Mouse (Mus musculus) liver, embryonic 14.5 days (tissue): ENCODE measurements around the gene Hoxa7. TPM values are rescaled to one million over a fixed set of nuclear protein-coding genes. Genes with fewer than 3 reads are reported as not detected.

Experiments used
- ATAC-seq: fragments of 200-750 bp; cut with Nextera tagmentation; 2 replicates; pipeline ENCODE4 v1.8.0; 2017; ENCODE audit warnings: moderate number of reproducible peaks, mild to moderate bottlenecking, moderate library complexity; ENCODE audit not compliant: insufficient read depth
- DNase-seq, 3 experiments: peaks; one replicate each; pipeline ENCODE4 v3.0.0-alpha.2; 2012 to 2013; ENCODE audit warnings: low read depth in 3 of 3, low spot score in 3 of 3
- H3K27ac ChIP-seq: fragments of 300-500 bp; sonication (generic); 2 replicates; pipeline ENCODE4 v1.5.1; 2014; ENCODE audit warnings: moderate library complexity, mild to moderate bottlenecking, control low read depth, inconsistent platforms
- H3K27me3 ChIP-seq: fragments of 300-500 bp; sonication (generic); 2 replicates; pipeline ENCODE4 v1.6.1; 2014; ENCODE audit warnings: mild to moderate bottlenecking, low read length, moderate library complexity; ENCODE audit not compliant: control insufficient read depth, insufficient read depth
- H3K36me3 ChIP-seq: fragments of 300-500 bp; sonication (generic); replicated peaks from 2 replicates; pipeline ENCODE4 v1.6.1; 2014; ENCODE audit warnings: low read depth; ENCODE audit not compliant: control insufficient read depth, insufficient read depth
- H3K4me1 ChIP-seq, 2 experiments: fragments of 200-500 bp in 1 of 2; fragments of 300-500 bp in 1 of 2; sonication (generic) in 1 of 2; replicated peaks; 2 replicates each; pipeline ENCODE4 v1.6.1; 2012 to 2014; ENCODE audit warnings: antibody characterized with exemption in 1 of 2, inconsistent platforms in 1 of 2, low read length in 1 of 2; ENCODE audit not compliant: control insufficient read depth in 2 of 2, insufficient read depth in 2 of 2
- H3K4me2 ChIP-seq: fragments of 300-500 bp; sonication (generic); 2 replicates; pipeline ENCODE4 v1.6.1; 2014; ENCODE audit warnings: low read depth, mild to moderate bottlenecking, control low read depth, moderate library complexity
- H3K4me3 ChIP-seq, 2 experiments: fragments of 200-500 bp in 1 of 2; fragments of 300-500 bp in 1 of 2; sonication (generic) in 1 of 2; 2 replicates each; pipeline ENCODE4 v1.5.1; 2012 to 2014; ENCODE audit warnings: low read depth in 2 of 2, low read length in 2 of 2, mild to moderate bottlenecking in 2 of 2, control low read depth in 1 of 2, inconsistent platforms in 1 of 2, moderate library complexity in 1 of 2; ENCODE audit not compliant: insufficient read depth in 1 of 2
- H3K9ac ChIP-seq: fragments of 300-500 bp; sonication (generic); replicated peaks from 2 replicates; pipeline ENCODE4 v1.6.1; 2014; ENCODE audit warnings: mild to moderate bottlenecking, control low read depth, moderate library complexity
- H3K9me3 ChIP-seq: fragments of 300-500 bp; sonication (generic); 2 replicates; pipeline ENCODE4 v1.6.1; 2016; ENCODE audit warnings: low read length, mixed read lengths; ENCODE audit not compliant: control insufficient read depth
- CTCF ChIP-seq: IDR thresholded peaks from 2 replicates; pipeline ENCODE4 v1.5.1; 2016; ENCODE audit warnings: antibody characterized with exemption, low read depth, control low read depth
- EP300 ChIP-seq: IDR thresholded peaks from 2 replicates; pipeline ENCODE4 v1.6.1; 2016; ENCODE audit warnings: antibody characterized with exemption, low read depth
- WGBS: fragments of 180-500 bp; shearing (Covaris S2); extraction: QIAGEN DNeasy Blood & Tissue Kit; methylation state at CpG from one replicate; pipeline ENCODE4 v1.1.7; 2014; ENCODE audit not compliant: insufficient replicate concordance; 5-methylcytosine and 5-hydroxymethylcytosine counted together
- polyA plus RNA-seq, 2 experiments: library from polyadenylated mRNA; depleted of rRNA in 1 of 2; stranded (reverse) in 1 of 2; unstranded in 1 of 2; fragments of >200 nt; fragmentation: Nextera tagmentation in 1 of 2; extraction: Ambion mirVana in 1 of 2; gene quantifications; 2 replicates each; pipeline versions ENCODE4 v1.2.1 to v1.2.3; 2012 to 2014

Gene Hoxa7
- polyA plus RNA-seq, 2 experiments, result 0.23 to 0.26 TPM

GRCm38 (mm10) chr6:52212556-52213118 is 9.0 kb downstream of the Hoxa7 start:
- peak overlapping the region; percentile 32 for H3K4me2 ChIP-seq
- WGBS, result under 1% methylated on average over 22 of the region's 22 CpGs
- DNase-seq (no peak), ATAC-seq (no peak)
- no peaks in the 10 kb centered on the region for H3K9me3 ChIP-seq
- TF ChIP-seq EP300 (no peak), CTCF (no peak)
- H3K4me3 ChIP-seq, result peak overlapping the region; percentile 11 to 18; a peak in 3 of 4 replicates
- no peak overlapping the region for H3K9ac ChIP-seq
- H3K27ac ChIP-seq, result no peak overlapping the region
- H3K4me1 ChIP-seq, result no peaks in the 10 kb centered on the region
- H3K36me3 ChIP-seq, result no peaks in the 10 kb centered on the region
- H3K27me3 ChIP-seq, result peaks cover 97% of the 10 kb centered on the region

GRCm38 (mm10) chr6:52211961-52212360 is 9.7 kb downstream of the Hoxa7 start:
- Histone ChIP-seq H3K36me3 (no peaks in the 10 kb centered on the region), H3K4me2 (no peak overlapping the region; the same call in 1 of the 2 replicates), H3K4me3 (no peak overlapping the region), H3K4me1 (no peaks in the 10 kb centered on the region), H3K27ac (no peak overlapping the region), H3K9ac (no peak overlapping the region), H3K9me3 (no peaks in the 10 kb centered on the region), H3K27me3 (peaks cover 97% of the 10 kb centered on the region)
- TF ChIP-seq EP300 (no peak), CTCF (no peak)
- WGBS, result 2% methylated on average over 13 of the region's 13 CpGs
- DNase-seq, result no peak
- no peak for ATAC-seq

GRCm38 (mm10) chr6:52211170-52211935 is 10.3 kb downstream of the Hoxa7 start:
- no peak overlapping the region; the same call in 1 of the 2 replicates for H3K4me2 ChIP-seq
- DNase-seq, result no peak
- TF ChIP-seq EP300 (no peak), CTCF (peak; percentile 72)
- H3K36me3 ChIP-seq, result no peaks in the 10 kb centered on the region
- WGBS, result 2% methylated on average over 37 of the region's 37 CpGs
- H3K4me3 ChIP-seq, result no peak overlapping the region
- no peaks in the 10 kb centered on the region for H3K4me1 ChIP-seq
- H3K27me3 ChIP-seq, result peaks cover 97% of the 10 kb centered on the region
- H3K27ac ChIP-seq, result no peak overlapping the region
- H3K9ac ChIP-seq, result no peak overlapping the region
- ATAC-seq, result no peak
- no peaks in the 10 kb centered on the region for H3K9me3 ChIP-seq

- WGBS, result 25% methylated on average over 12 of the region's 12 CpGs
- Histone ChIP-seq H3K9ac (no peak overlapping the region), H3K4me1 (no peaks in the 10 kb centered on the region), H3K4me2 (no peak overlapping the region), H3K4me3 (no peak overlapping the region), H3K27ac (no peak overlapping the region), H3K36me3 (no peaks in the 10 kb centered on the region), H3K9me3 (no peaks in the 10 kb centered on the region), H3K27me3 (peaks cover 97% of the 10 kb centered on the region)
- DNase-seq (no peak), ATAC-seq (no peak)
- TF ChIP-seq EP300 (no peak), CTCF (no peak)
Observed at GRCm38 (mm10) chr6:52209685-52210046, 12.0 kb downstream of the Hoxa7 start.

GRCm38 (mm10) chr6:52208868-52209684 is 12.6 kb downstream of the Hoxa7 start:
- H3K9me3 ChIP-seq, result no peaks in the 10 kb centered on the region
- WGBS, result 10% methylated on average over 18 of the region's 18 CpGs
- H3K4me1 ChIP-seq, result no peaks in the 10 kb centered on the region
- H3K27ac ChIP-seq, result no peak overlapping the region
- peaks cover 97% of the 10 kb centered on the region for H3K27me3 ChIP-seq
- H3K4me2 ChIP-seq, result 0 out of 2 replicates have a peak overlapping the region, but pooled peaks have one; percentile 22
- H3K36me3 ChIP-seq, result no peaks in the 10 kb centered on the region
- no peak for TF ChIP-seq EP300
- DNase-seq (no peak), ATAC-seq (no peak)
- no peak overlapping the region for H3K4me3 ChIP-seq
- H3K9ac ChIP-seq, result no peak overlapping the region
